Mouse (Mus musculus) testis, postnatal 10 days (tissue): ENCODE data around the gene Accs.

Source experiments
- DNase-seq: peaks from one replicate; pipeline ENCODE4 v3.0.0; 2021; ENCODE audit warnings: low spot score

The Accs gene

DNA sequence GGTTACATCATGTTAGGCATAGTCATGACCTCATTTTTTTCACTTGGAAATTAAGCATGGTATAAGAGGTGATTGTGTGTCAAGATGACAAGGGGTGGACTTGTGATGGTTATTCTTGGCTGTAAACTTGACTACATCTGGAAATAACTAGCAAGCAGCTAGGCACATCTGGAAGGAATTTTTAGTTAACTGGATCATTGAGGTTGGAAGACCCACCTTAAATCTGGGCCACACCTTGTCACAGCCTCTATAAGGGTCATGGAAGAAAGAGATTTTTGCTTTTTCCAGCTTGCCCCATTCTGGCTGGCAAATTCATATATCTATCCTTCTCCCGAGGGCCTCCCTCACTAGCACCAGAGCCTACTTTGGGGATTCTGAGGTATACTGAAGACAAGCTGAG lies 1.6 kb upstream of the Accs start:
- DNase-seq: no peak

- DNase-seq: no peak
These were observed 688 bp upstream of the Accs start for GRCm38 (mm10) chr2:93850317-93850944.

DNA sequence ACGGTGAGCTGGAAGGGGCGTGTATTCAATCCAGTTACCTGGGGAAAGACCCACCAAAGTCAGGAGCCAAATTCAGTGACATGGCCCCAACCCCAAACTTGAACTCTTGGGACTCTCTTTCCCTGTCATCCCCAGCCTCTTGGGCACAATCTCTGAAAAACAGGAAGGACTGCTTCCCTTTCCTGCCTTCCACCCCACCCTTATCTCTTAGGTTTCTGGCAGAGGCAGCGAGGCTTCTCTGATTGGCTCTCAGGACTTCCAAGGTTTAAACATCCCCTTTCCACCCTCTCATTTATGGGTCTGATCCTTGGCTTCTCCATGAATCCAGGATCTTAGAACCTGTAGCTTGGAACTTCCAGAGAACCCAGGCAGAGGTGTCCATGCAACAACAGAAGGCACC lies 8.4 kb downstream of the Accs start:
- no peak for DNase-seq

- DNase-seq: no peak
These were observed 9.6 kb downstream of the Accs start for GRCm38 (mm10) chr2:93840109-93840508.

DNA sequence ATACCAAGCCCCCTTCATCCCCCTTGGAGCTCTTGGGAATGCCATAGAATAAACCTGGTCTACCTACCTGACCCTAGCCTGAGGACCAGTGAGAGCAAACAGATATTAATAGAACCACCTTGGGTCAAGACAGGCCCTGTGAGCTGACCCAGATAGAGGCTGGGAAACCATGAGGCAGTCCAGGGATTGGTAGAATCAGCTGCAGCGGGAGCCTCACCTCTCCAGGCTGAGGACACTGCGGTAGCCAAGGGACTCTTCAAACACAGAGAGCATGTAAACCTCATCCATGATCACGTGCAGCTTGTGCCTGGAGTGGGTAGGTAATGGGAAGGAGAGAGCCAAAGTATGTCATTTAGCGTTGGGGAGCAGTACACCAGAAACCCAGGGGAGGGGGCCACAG lies 10.8 kb downstream of the Accs start:
- no peak for DNase-seq

GRCm38 (mm10) chr2:93836232-93836785 lies 13.4 kb downstream of the Accs start:
- DNase-seq: no peak

DNA sequence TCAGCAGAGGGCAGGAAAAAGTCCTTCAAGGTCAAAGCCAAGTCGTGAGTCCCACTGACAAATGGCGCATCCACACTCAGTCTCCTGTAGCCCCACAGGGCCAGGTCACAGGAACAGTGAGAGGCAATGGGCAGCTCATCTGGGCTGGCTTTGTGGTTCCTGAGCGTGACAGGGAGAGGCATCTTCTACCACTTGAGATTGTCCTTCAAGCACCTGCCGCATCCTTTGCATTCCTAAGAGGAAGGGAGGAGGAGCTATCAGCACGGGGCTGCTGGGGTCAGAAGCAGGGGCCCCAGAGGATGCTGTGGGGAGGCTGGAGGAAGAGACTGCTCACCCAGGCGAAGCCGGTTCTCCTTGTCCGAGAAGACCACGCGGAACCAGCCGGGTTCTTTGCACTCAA lies 14.1 kb downstream of the Accs start:
- no peak for DNase-seq

GRCm38 (mm10) chr2:93823519-93823918 lies 26.2 kb downstream of the Accs start:
- peak; percentile 70 for DNase-seq

DNA sequence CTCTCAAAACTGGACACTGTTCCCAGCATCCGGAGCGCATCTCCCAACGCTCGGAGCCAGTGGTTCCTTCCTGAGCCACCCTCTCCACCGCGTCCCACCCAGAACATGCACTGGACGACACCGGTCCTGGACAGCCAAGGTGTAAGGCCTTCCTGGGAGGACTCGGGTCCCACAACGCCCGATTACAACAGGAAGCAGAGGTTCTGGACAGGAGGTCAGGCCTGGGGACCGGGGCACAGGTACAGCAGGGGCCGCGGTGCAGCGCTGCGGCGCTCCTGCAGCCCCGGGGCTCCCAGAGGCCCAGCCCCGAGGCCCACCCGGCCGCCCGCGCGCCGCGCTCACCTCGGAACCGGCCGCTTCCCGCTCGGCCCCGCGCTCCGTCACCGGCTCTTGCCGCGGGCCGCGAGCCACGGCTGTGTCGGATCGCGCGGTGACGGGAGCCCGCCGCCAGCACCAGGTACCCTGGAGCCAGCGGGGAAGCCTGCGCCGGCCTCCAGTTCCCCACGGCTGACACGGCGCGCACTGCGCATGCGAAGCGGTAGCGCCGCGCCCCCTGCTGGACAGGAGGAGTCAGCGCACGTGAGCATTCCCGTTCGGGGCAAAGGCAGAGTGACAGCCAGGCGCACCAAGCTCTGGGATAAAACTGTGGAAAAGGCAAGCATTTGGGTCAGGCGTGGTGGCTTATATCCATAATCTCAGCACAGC lies 27.5 kb downstream of the Accs start, which contains the start of gene Ext2:
Gene Ext2 (minus strand): TSS at position 524 of the 705 bp plus-strand sequence.
- DNase-seq: peak; percentile 95

GRCm38 (mm10) chr2:93817791-93818190 lies 32.0 kb downstream of the Accs start:
- no peak for DNase-seq

- no peak for DNase-seq
These were observed 36.4 kb downstream of the Accs start for GRCm38 (mm10) chr2:93813343-93813742.

DNA sequence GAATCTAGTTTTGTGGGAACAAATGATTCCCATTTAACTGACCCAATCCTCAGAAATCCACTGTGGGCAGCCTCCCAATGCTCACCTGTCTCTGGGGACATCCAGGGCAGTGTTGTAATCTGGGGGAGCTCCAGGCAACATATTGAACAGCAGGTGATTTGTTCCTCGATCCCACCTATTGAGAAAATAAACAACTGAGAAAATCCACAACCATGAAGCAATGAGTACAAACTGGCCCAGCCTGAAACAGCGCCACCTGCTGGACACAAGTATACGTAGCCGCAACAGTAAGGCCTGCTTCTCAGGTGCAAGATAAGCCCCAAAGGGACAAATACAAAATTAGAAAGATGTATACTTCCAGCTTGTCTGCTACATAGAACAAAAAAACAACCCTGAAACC lies 37.9 kb downstream of the Accs start:
- peak; percentile 86 for DNase-seq

DNA sequence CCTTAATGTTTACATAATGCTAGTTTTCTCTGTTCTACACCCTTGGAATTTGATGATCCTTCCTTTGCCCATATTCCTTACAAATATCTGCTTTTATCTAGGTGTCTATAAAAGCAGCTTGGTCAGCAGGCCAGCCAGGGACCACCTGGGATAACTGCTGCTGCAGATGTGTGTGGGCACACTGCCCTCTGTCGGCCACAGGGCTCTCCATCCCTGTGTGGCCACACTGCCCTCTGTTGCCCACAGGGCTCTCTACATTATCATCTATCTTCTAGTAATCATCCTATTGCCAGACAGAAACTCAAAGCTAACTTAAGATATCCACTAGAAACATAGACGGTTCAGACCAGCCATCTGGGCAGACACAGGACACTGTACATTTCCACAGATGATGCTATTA lies 39.8 kb downstream of the Accs start:
- peak; percentile 60 for DNase-seq

- no peak for DNase-seq
These were observed 41.7 kb downstream of the Accs start for GRCm38 (mm10) chr2:93808071-93808470.

DNA sequence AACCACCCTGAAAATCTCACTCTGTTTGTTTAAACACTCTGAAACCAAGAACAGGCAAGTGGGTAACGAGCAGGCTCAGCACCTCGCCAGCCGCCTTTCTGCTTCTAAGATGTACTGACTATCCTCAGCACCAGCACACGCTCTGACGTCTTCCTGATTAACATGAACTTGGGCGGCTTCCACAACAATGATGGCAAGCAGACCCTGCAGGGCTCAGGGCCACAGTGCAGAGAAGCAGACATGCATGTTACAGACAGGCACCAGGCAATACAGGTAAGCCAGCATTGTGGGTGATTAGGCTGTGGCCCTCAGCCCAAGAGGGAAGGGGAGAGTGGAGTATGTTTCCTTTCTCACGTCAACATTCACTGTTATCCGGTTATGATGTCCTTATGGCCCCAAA lies 42.3 kb downstream of the Accs start:
- DNase-seq: no peak

GRCm38 (mm10) chr2:93806487-93807201 lies 43.1 kb downstream of the Accs start:
- DNase-seq: no peak

DNA sequence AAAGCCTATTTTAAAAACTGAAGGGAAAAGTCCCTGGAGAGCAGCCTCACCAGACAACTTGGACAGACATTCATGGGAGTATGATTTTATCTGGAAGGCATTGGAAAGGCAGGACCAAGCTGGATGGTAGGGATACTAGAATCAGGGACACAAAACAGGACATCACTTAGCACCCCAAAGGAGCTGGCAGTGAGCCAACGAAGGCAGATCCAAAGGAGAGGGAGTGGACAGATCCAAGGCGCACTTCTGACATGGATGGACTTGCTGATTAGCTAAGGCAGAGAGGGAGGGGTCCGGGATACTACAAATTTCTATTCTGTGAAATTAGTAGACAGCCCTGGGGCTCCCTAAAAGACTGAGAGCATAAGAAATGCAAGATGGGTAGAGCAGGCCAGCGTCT lies 44.2 kb downstream of the Accs start:
- peak; percentile 58 for DNase-seq

DNA sequence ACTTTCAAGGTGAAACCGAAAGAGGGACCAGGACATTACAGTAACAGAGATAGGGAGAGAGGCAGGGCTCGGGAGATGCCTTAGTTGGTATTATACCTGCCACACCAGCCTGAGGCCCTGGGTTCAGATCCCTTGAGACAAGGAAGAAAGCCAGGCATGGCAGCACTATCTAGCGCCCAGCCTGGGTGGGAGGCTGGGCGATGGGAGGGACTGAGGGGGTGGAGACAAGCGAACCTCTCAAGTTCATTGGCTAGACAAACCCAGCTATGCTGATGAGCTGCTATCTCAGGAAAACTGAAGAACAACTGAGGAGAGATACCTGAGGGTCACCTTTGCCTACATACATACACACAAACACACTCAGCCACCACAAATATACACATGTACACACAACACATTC lies 44.7 kb downstream of the Accs start:
- DNase-seq: no peak

DNA sequence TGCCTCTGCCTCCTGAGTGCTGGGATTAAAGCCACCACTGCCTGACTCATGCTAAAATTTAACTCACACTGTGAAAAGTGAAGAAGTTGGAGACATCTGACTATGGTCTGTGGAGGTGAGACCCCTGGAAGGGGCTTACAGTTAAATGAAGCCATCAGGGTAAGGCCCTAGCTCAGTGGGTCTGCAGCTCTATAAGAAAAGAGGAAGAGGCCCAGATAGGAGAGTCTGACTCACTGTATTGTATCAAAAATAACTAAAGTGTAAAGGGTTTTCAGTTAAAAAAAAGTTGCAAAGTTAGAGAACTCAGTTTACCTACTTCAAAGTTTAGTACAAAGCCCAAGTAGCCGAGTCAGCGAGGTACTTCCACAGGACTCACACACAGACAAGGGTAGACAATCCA lies 46.8 kb downstream of the Accs start:
- no peak for DNase-seq

- DNase-seq: no peak
These were observed 48.6 kb downstream of the Accs start for GRCm38 (mm10) chr2:93801097-93801496.

GRCm38 (mm10) chr2:93797162-93797795 lies 52.5 kb downstream of the Accs start:
- DNase-seq: no peak

DNA sequence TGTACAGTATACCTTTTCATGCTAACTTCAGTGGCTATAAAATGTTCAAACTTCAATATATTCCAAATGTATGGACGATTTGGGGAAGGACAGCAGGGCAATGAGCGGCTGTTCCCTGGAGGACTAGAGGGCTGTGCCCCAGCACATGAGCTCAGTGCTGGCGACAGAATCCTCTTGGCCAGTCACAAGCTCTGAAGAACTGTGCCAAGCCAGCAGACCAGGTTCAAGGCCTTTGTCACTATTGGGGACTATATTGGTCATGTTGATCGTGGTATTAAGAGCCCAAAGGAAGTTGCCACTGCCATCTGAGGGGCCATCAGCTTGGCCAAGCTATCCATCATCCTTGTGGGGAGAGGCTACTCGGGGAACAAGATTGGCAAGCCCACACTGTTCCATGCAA lies 55.4 kb downstream of the Accs start:
- DNase-seq: no peak
